Mouse (Mus musculus): ENCODE measurements at regions not wholly inside any gene's neighbourhood (a gene's known extent, or its start where the extent isn't known, plus 50 kb on each side); places are given as distances from the start of the nearest gene placed in this dataset.

DNA sequence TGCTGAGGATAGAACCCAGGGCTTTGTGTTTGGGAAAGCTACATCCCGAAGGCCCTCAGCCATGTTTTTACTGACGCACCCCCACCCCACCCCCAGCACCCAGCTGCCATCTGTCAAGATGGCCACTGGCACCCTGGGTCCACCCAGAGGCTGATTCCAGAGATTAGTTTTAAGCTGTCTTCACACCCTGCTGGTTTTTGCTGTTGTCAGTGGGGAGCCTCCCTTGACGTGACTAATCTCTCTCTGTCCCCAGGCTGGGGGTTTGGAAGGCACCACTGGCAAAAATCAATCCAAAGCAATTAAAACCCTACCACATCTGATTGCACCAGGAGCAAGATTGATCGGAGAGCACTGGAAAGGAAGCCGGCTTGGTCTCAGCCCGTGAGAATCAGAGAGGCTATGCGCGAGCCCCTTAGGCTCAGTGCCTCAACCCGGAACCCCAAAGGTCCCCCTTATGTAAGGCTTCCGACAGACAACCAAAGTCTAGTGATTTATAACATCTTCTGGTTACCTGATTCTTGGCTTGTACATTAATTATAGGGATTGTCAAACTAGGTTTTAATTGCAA lies 59.7 kb upstream of the Kazn start:
- TF ChIP-seq EP300 (IDR thresholded peaks at IDR 0.05; ENCODE audit: low read depth) (no peak), CTCF (IDR thresholded peaks at IDR 0.05; ENCODE audit: low read depth) (no peak)
- Histone ChIP-seq H3K4me3 (ENCODE audit: insufficient read depth in 1 of 2, low read depth in 2 of 2, low read length in 2 of 2) (no peak overlapping the region), H3K27me3 (ENCODE audit: control insufficient read depth, insufficient read depth, low read length) (no peaks in the 10 kb centered on the region), H3K9ac (replicated peaks) (no peak overlapping the region), H3K27ac (no peak overlapping the region), H3K36me3 (replicated peaks; ENCODE audit: control insufficient read depth, insufficient read depth, low read depth) (no peaks in the 10 kb centered on the region), H3K4me2 (ENCODE audit: low read depth) (no peak overlapping the region), H3K9me3 (ENCODE audit: control insufficient read depth, low read length) (no peaks in the 10 kb centered on the region), H3K4me1 (replicated peaks; ENCODE audit: control insufficient read depth in 2 of 2, insufficient read depth in 2 of 2, low read length in 1 of 2) (0 out of 4 replicates have a peak, but pooled peaks cover 0 to 1% of the 10 kb centered on the region in 2 experiments)
- ATAC-seq (ENCODE audit: insufficient read depth) (no peak), DNase-seq (ENCODE audit: low read depth in 3 of 3, low spot score in 3 of 3) (no peak)
- WGBS (ENCODE audit: insufficient replicate concordance), result 63% methylated on average over 10 of the region's 10 CpGs

- H3K9ac ChIP-seq (replicated peaks), result no peak overlapping the region
- H3K27me3 ChIP-seq (ENCODE audit: control insufficient read depth, insufficient read depth, low read length), result no peaks in the 10 kb centered on the region
- TF ChIP-seq CTCF (IDR thresholded peaks at IDR 0.05; ENCODE audit: low read depth) (no peak), EP300 (IDR thresholded peaks at IDR 0.05; ENCODE audit: low read depth) (no peak)
- H3K27ac ChIP-seq, result no peak overlapping the region
- H3K36me3 ChIP-seq (replicated peaks; ENCODE audit: control insufficient read depth, insufficient read depth, low read depth), result no peaks in the 10 kb centered on the region
- ATAC-seq (ENCODE audit: insufficient read depth) (no peak), DNase-seq (ENCODE audit: low read depth in 3 of 3, low spot score in 3 of 3) (no peak)
- no peak overlapping the region for H3K4me2 ChIP-seq (ENCODE audit: low read depth)
- H3K4me3 ChIP-seq (ENCODE audit: insufficient read depth in 1 of 2, low read depth in 2 of 2, low read length in 2 of 2), result no peak overlapping the region
- no peaks in the 10 kb centered on the region for H3K9me3 ChIP-seq (ENCODE audit: control insufficient read depth, low read length)
- 71% methylated on average over 7 of the region's 7 CpGs for WGBS (ENCODE audit: insufficient replicate concordance)
- no peaks in the 10 kb centered on the region for H3K4me1 ChIP-seq (replicated peaks; ENCODE audit: control insufficient read depth in 2 of 2, insufficient read depth in 2 of 2, low read length in 1 of 2)
These were observed 53.6 kb upstream of the Kazn start for GRCm38 (mm10) chr4:142292760-142293159.

- WGBS (ENCODE audit: insufficient replicate concordance), result 62% methylated on average over 9 of the region's 9 CpGs
- H3K4me1 ChIP-seq (replicated peaks; ENCODE audit: control insufficient read depth in 2 of 2, insufficient read depth in 2 of 2, low read length in 1 of 2), result no peaks in the 10 kb centered on the region
- H3K4me3 ChIP-seq (ENCODE audit: insufficient read depth in 1 of 2, low read depth in 2 of 2, low read length in 2 of 2), result no peak overlapping the region
- no peak overlapping the region for H3K4me2 ChIP-seq (ENCODE audit: low read depth)
- no peak for DNase-seq (ENCODE audit: low read depth in 3 of 3, low spot score in 3 of 3)
- no peaks in the 10 kb centered on the region for H3K9me3 ChIP-seq (ENCODE audit: control insufficient read depth, low read length)
- TF ChIP-seq CTCF (IDR thresholded peaks at IDR 0.05; ENCODE audit: low read depth) (no peak), EP300 (IDR thresholded peaks at IDR 0.05; ENCODE audit: low read depth) (no peak)
- no peak for ATAC-seq (ENCODE audit: insufficient read depth)
- H3K27me3 ChIP-seq (ENCODE audit: control insufficient read depth, insufficient read depth, low read length), result no peaks in the 10 kb centered on the region
- H3K36me3 ChIP-seq (replicated peaks; ENCODE audit: control insufficient read depth, insufficient read depth, low read depth), result no peaks in the 10 kb centered on the region
- H3K9ac ChIP-seq (replicated peaks), result no peak overlapping the region
- H3K27ac ChIP-seq, result no peak overlapping the region
These were observed 53.1 kb upstream of the Kazn start for GRCm38 (mm10) chr4:142292334-142292733.

DNA sequence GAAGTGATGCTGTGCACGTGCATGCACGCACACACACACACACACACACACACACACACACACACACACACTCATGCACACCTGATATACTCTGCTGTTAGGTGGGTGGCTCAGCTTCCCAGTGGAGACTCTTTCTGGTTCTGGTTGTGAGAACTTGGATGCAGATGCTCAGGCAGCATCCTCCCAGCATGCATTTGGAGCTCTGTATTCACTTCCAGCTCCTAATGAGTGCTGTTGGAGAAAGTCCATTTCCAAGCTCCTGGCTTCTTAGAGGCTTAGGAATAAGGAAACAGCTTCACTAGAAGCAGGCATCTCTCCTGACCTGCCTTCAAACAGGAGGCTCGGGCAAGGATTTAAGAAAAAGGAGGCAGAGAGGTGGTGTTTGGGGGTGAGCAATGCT lies 52.2 kb upstream of the Kazn start:
- Histone ChIP-seq H3K36me3 (replicated peaks; ENCODE audit: control insufficient read depth, insufficient read depth, low read depth) (no peaks in the 10 kb centered on the region), H3K9ac (replicated peaks) (no peak overlapping the region), H3K4me1 (replicated peaks; ENCODE audit: control insufficient read depth in 2 of 2, insufficient read depth in 2 of 2, low read length in 1 of 2) (no peaks in the 10 kb centered on the region), H3K9me3 (ENCODE audit: control insufficient read depth, low read length) (no peaks in the 10 kb centered on the region), H3K4me2 (ENCODE audit: low read depth) (no peak overlapping the region), H3K4me3 (ENCODE audit: insufficient read depth in 1 of 2, low read depth in 2 of 2, low read length in 2 of 2) (no peak overlapping the region), H3K27ac (no peak overlapping the region), H3K27me3 (ENCODE audit: control insufficient read depth, insufficient read depth, low read length) (no peaks in the 10 kb centered on the region)
- ATAC-seq (ENCODE audit: insufficient read depth) (no peak), DNase-seq (ENCODE audit: low read depth in 3 of 3, low spot score in 3 of 3) (no peak)
- no peak for TF ChIP-seq CTCF (IDR thresholded peaks at IDR 0.05; ENCODE audit: low read depth)
- TF ChIP-seq EP300 (IDR thresholded peaks at IDR 0.05; ENCODE audit: low read depth), result no peak
- WGBS (ENCODE audit: insufficient replicate concordance), result 51% methylated on average over 3 of the region's 3 CpGs

Data from liver, embryonic 14.5 days (tissue).